Mouse (Mus musculus): ENCODE measurements around the gene Itga11.
"Not testable (repeated sequence)": the region's sequence is repeated elsewhere in the genome, so short reads cannot be mapped to it uniquely, and the experiment has no call there.

Itga11 gene

GRCm38 (mm10) chr9:62817099-62817571, 139.5 kb downstream of the Itga11 start:
- peak in 1 of 2 experiments; percentile 30 for DNase-seq (ENCODE audit: low spot score in 2 of 2)

GRCm38 (mm10) chr9:62817828-62818614, 140.4 kb downstream of the Itga11 start:
- no peak for DNase-seq (ENCODE audit: low spot score in 2 of 2)

- no peak for DNase-seq (ENCODE audit: low spot score in 2 of 2)
Observed at GRCm38 (mm10) chr9:62819494-62819893, 141.9 kb downstream of the Itga11 start.

- not testable (repeated sequence) for DNase-seq (ENCODE audit: low spot score in 2 of 2)
Observed at GRCm38 (mm10) chr9:62819910-62820309, 142.3 kb downstream of the Itga11 start.

GRCm38 (mm10) chr9:62820829-62821228, 143.2 kb downstream of the Itga11 start:
- no peak for DNase-seq (ENCODE audit: low spot score in 2 of 2)

GRCm38 (mm10) chr9:62821811-62822210, 144.2 kb downstream of the Itga11 start:
- no peak for DNase-seq (ENCODE audit: low spot score in 2 of 2)

GRCm38 (mm10) chr9:62825791-62826393, 148.3 kb downstream of the Itga11 start:
- no peak for DNase-seq (ENCODE audit: low spot score in 2 of 2)

GRCm38 (mm10) chr9:62826456-62826855, 148.8 kb downstream of the Itga11 start:
- no peak for DNase-seq (ENCODE audit: low spot score in 2 of 2)

GRCm38 (mm10) chr9:62827939-62828652, 150.5 kb downstream of the Itga11 start:
- no peak for DNase-seq (ENCODE audit: low spot score in 2 of 2)

GRCm38 (mm10) chr9:62828662-62829086, 151.0 kb downstream of the Itga11 start:
- DNase-seq (ENCODE audit: low spot score in 2 of 2): peak; percentile 94 to 97

- no peak for DNase-seq (ENCODE audit: low spot score in 2 of 2)
Observed at GRCm38 (mm10) chr9:62829877-62830276, 152.3 kb downstream of the Itga11 start.

All from cerebellum, postnatal 4 days (tissue).